ENCODE assay signal across 20 mouse cellular contexts in the genomic region with DNA sequence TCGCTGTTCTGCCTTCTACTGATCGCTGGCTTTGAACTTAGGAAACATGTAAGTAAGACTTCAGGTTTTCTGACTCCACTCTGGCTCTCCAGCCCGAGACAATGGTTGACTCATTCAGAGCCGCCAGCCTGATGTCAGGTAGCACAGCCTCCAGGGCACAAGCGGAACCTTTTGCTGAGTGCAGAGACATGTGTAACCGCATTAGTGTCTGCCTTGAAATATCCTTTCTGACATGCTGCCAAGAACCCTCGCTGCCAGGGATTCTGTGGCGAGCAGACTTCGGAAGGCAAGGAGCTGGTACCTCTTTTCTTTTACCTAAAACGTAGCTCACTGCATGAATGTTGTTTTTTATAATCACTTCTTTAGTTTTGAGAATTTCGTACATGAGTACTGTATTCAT.
DNase-seq lines count a peak whose midpoint lies in the region; ATAC-seq and TF ChIP-seq lines count a peak whose summit lies in the region.
"Had no signal": no experiment of that assay in that cellular context is flagged by ENCODE, and none has a peak within 500 bp of the region (broad histone marks: within the 10 kb centered on the region; RNA-seq: fewer than 3 reads in every experiment).

No protein-coding gene starts in this region.

- H3K4me1 ChIP-seq in neural tube, embryonic 15.5 days, result no peaks in the 10 kb centered on the region
- H3K4me1 ChIP-seq: hindbrain, embryonic 12.5 days; liver, embryonic 15.5 days; lung, embryonic 15.5 days had no signal

- POLR2A ChIA-PET in Patski (lab: Charles Lee), result no interaction called here

- 77% methylated on average over 11 of the region's 11 CpGs for WGBS in neural tube, embryonic 15.5 days

- CTCF ChIA-PET in Patski (lab: Charles Lee), result no interaction called here

- H3K4me2 ChIP-seq in neural tube, embryonic 15.5 days, result no peak overlapping the region
- H3K4me2 ChIP-seq: heart, embryonic 13.5 days; hindbrain, embryonic 12.5 days; liver, embryonic 15.5 days; lung, embryonic 15.5 days had no signal

- peak; percentile 60 to 67 for DNase-seq in cerebellum, postnatal 10 days
- DNase-seq in left cerebral cortex, postnatal 4 days, result peak; percentile 12
- no peak for DNase-seq in left cerebral cortex, postnatal 10 days (ENCODE audit: extremely low spot score in 1 of 2, low spot score in 2 of 2)
- DNase-seq in Patski (ENCODE audit: low read depth, low spot score), result no peak
- DNase-seq in brain, embryonic 14.5 days (ENCODE audit: low read depth), result peak; percentile 49
- DNase-seq: gastrocnemius, postnatal 25 days; layer of hippocampus, adult 9-11 months had no signal

- ATAC-seq in cerebellum, adult (ENCODE audit: insufficient number of reproducible peaks, low FRiP score, low TSS enrichment), result no peak
- peak; percentile 35 for ATAC-seq in Patski
- ATAC-seq in neural tube, embryonic 15.5 days (ENCODE audit: low FRiP score), result no peak
- ATAC-seq: activated CD4-positive, CD25-positive, alpha-beta regulatory T cell, adult 4 months; midbrain, embryonic 16.5 days had no signal

- TF ChIP-seq CTCF in Patski (IDR thresholded peaks at IDR 0.05), result no peak
- TF ChIP-seq CTCF in brain, embryonic 14.5 days (IDR thresholded peaks at IDR 0.05; ENCODE audit: borderline replicate concordance, extremely low read depth, insufficient read depth, insufficient read length), result no peak

- intact Hi-C loops in left cerebral cortex, postnatal 4 days (cut with DNase I), result no loop called here
- intact Hi-C loops in left cerebral cortex, postnatal 10 days (cut with DNase I), result no loop called here

- H3K9me3 ChIP-seq in neural tube, embryonic 15.5 days (replicated peaks), result no peaks in the 10 kb centered on the region
- H3K9me3 ChIP-seq: forebrain, embryonic 10.5 days; heart, embryonic 13.5 days; hindbrain, embryonic 12.5 days; limb, embryonic 10.5 days; liver, embryonic 15.5 days; lung, embryonic 15.5 days had no signal

- no peak overlapping the region for H3K27ac ChIP-seq in neural tube, embryonic 15.5 days (replicated peaks)
- H3K27ac ChIP-seq: forebrain, embryonic 10.5 days; heart, embryonic 13.5 days; hindbrain, embryonic 12.5 days; kidney, postnatal 0 days; left cerebral cortex, adult 2 months; limb, embryonic 10.5 days; liver, embryonic 15.5 days; lung, embryonic 15.5 days had no signal

- H3K9ac ChIP-seq in neural tube, embryonic 15.5 days (replicated peaks), result no peak overlapping the region
- H3K9ac ChIP-seq: heart, embryonic 13.5 days; hindbrain, embryonic 12.5 days; liver, embryonic 15.5 days; lung, embryonic 15.5 days had no signal

- H3K4me3 ChIP-seq in neural tube, embryonic 15.5 days (replicated peaks), result no peak overlapping the region
- H3K4me3 ChIP-seq: forebrain, embryonic 10.5 days; heart, embryonic 13.5 days; hindbrain, embryonic 12.5 days; left cerebral cortex, adult 2 months; limb, embryonic 10.5 days; liver, embryonic 15.5 days; lung, embryonic 15.5 days had no signal

- in situ Hi-C loops in Patski (cut with MboI; ENCODE audit: low pct_unique_long_range_greater_than_20kb), result no loop called here

- TF ChIP-seq POLR2A in brain, embryonic 14.5 days (IDR thresholded peaks at IDR 0.05; ENCODE audit: borderline replicate concordance, extremely low read depth, insufficient read depth, insufficient read length, poor library complexity, severe bottlenecking), result no peak

- H3K36me3 ChIP-seq in neural tube, embryonic 15.5 days, result no peaks in the 10 kb centered on the region
- H3K36me3 ChIP-seq: forebrain, embryonic 10.5 days; G1E; heart, embryonic 13.5 days; hindbrain, embryonic 12.5 days; limb, embryonic 10.5 days; liver, embryonic 15.5 days; lung, embryonic 15.5 days had no signal

- H3K27me3 ChIP-seq in Patski, result peaks cover 17% of the 10 kb centered on the region
- H3K27me3 ChIP-seq in neural tube, embryonic 15.5 days (replicated peaks), result no peaks in the 10 kb centered on the region
- H3K27me3 ChIP-seq: hindbrain, embryonic 12.5 days; liver, embryonic 15.5 days; lung, embryonic 15.5 days had no signal

Comparison
In these comparisons a context has a peak if more than half of its experiments do, and no peak if none do; other contexts are left out.
1. DNase-seq: peak in cerebellum, postnatal 10 days (2 of 2), left cerebral cortex, postnatal 4 days (single experiment) and brain, embryonic 14.5 days (single experiment); none in left cerebral cortex, postnatal 10 days (0 of 2) and Patski (single experiment).